Mouse (Mus musculus) E14TG2a.4 (cell line): ENCODE results near the gene Dusp1.

Source experiments
- H3K27me3 ChIP-seq: 2 replicates; pipeline ENCODE4 v1.6.1; 2014; ENCODE audit warnings: low read length, control low read depth; ENCODE audit not compliant: insufficient read depth
- H3K36me3 ChIP-seq: 2 replicates; pipeline ENCODE4 v1.6.1; 2014; ENCODE audit warnings: low read length, control low read depth; ENCODE audit not compliant: insufficient read depth
- H3K4me1 ChIP-seq: replicated peaks from 2 replicates; pipeline ENCODE4 v1.6.1; 2014; ENCODE audit warnings: low read depth, low read length, control low read depth
- H3K4me3 ChIP-seq: replicated peaks from 2 replicates; pipeline ENCODE4 v1.5.1; 2014; ENCODE audit warnings: mild to moderate bottlenecking, low read length
- H3K9me3 ChIP-seq: 2 replicates; pipeline ENCODE4 v1.6.1; 2014; ENCODE audit warnings: low read length, control low read depth
- CTCF ChIP-seq: conservative IDR thresholded peaks from 2 replicates; pipeline ENCODE4 v1.5.1; 2014; ENCODE audit warnings: low read length
- NANOG ChIP-seq: IDR thresholded peaks from 2 replicates; pipeline ENCODE4 v1.6.1; 2014; ENCODE audit warnings: borderline replicate concordance, low read length, mixed read lengths
- POU5F1 ChIP-seq: IDR thresholded peaks from 2 replicates; pipeline ENCODE4 v1.6.1; 2014; ENCODE audit warnings: low read length, borderline replicate concordance

The Dusp1 gene

GRCm38 (mm10) chr17:26501826-26502225, 60.1 kb downstream of the Dusp1 start:
- no peaks in the 10 kb centered on the region for H3K27me3 ChIP-seq
- peaks cover 21% of the 10 kb centered on the region for H3K36me3 ChIP-seq
- peaks cover 12% of the 10 kb centered on the region for H3K9me3 ChIP-seq
- H3K4me1 ChIP-seq: peaks cover 51% of the 10 kb centered on the region
- no peak for TF ChIP-seq NANOG
- TF ChIP-seq POU5F1: no peak
- TF ChIP-seq CTCF: no peak
- no peak overlapping the region for H3K4me3 ChIP-seq

- Histone ChIP-seq H3K36me3 (no peaks in the 10 kb centered on the region), H3K9me3 (peaks cover 41% of the 10 kb centered on the region), H3K27me3 (no peaks in the 10 kb centered on the region), H3K4me1 (peaks cover 19% of the 10 kb centered on the region), H3K4me3 (no peak overlapping the region)
- TF ChIP-seq NANOG (no peak), POU5F1 (no peak), CTCF (no peak)
These were observed 63.3 kb downstream of the Dusp1 start for GRCm38 (mm10) chr17:26498626-26499025.

GRCm38 (mm10) chr17:26497416-26497923, 64.5 kb downstream of the Dusp1 start:
- Histone ChIP-seq H3K4me3 (no peak overlapping the region), H3K4me1 (peaks cover 10% of the 10 kb centered on the region), H3K36me3 (no peaks in the 10 kb centered on the region), H3K27me3 (no peaks in the 10 kb centered on the region), H3K9me3 (peaks cover 53% of the 10 kb centered on the region)
- no peak for TF ChIP-seq POU5F1

GRCm38 (mm10) chr17:26494642-26495468, 67.1 kb downstream of the Dusp1 start:
- Histone ChIP-seq H3K4me3 (no peak overlapping the region), H3K9me3 (peaks cover 57% of the 10 kb centered on the region), H3K36me3 (no peaks in the 10 kb centered on the region), H3K27me3 (no peaks in the 10 kb centered on the region), H3K4me1 (peaks cover 13% of the 10 kb centered on the region)
- no peak for TF ChIP-seq CTCF
- TF ChIP-seq NANOG: no peak

GRCm38 (mm10) chr17:26492246-26492645, 69.7 kb downstream of the Dusp1 start:
- no peak overlapping the region for H3K4me3 ChIP-seq
- no peaks in the 10 kb centered on the region for H3K27me3 ChIP-seq
- no peaks in the 10 kb centered on the region for H3K36me3 ChIP-seq
- TF ChIP-seq POU5F1: no peak
- no peak for TF ChIP-seq CTCF
- no peak for TF ChIP-seq NANOG
- H3K4me1 ChIP-seq: peaks cover 37% of the 10 kb centered on the region
- peaks cover 57% of the 10 kb centered on the region for H3K9me3 ChIP-seq

GRCm38 (mm10) chr17:26490910-26491309, 71.0 kb downstream of the Dusp1 start:
- H3K4me3 ChIP-seq: no peak overlapping the region
- no peaks in the 10 kb centered on the region for H3K27me3 ChIP-seq
- peaks cover 48% of the 10 kb centered on the region for H3K9me3 ChIP-seq
- peaks cover 40% of the 10 kb centered on the region for H3K4me1 ChIP-seq
- TF ChIP-seq POU5F1: no peak
- no peaks in the 10 kb centered on the region for H3K36me3 ChIP-seq

GRCm38 (mm10) chr17:26490072-26490471, 71.9 kb downstream of the Dusp1 start:
- Histone ChIP-seq H3K9me3 (peaks cover 39% of the 10 kb centered on the region), H3K4me3 (peak overlapping the region; percentile 29; the same call in 1 of the 2 replicates), H3K27me3 (no peaks in the 10 kb centered on the region), H3K36me3 (no peaks in the 10 kb centered on the region), H3K4me1 (peaks cover 40% of the 10 kb centered on the region)
- no peak for TF ChIP-seq CTCF
- TF ChIP-seq NANOG: no peak
- TF ChIP-seq POU5F1: no peak

GRCm38 (mm10) chr17:26488711-26489403, 73.1 kb downstream of the Dusp1 start:
- TF ChIP-seq CTCF (no peak), NANOG (no peak), POU5F1 (no peak)
- peaks cover 40% of the 10 kb centered on the region for H3K4me1 ChIP-seq
- peaks cover 28% of the 10 kb centered on the region for H3K9me3 ChIP-seq
- no peaks in the 10 kb centered on the region for H3K27me3 ChIP-seq
- no peak overlapping the region for H3K4me3 ChIP-seq
- no peaks in the 10 kb centered on the region for H3K36me3 ChIP-seq
